Mouse (Mus musculus): ENCODE measurements around the gene Utp20. TPM values are rescaled to one million over a fixed set of nuclear protein-coding genes. Genes with fewer than 3 reads are reported as not detected.
A peak's percentile ranks its signal among the peaks of the same experiment; 100 is the strongest.

Utp20 gene
- total RNA-seq, 2 experiments from 2014 or later = 26.8 to 28.5 TPM

GRCm38 (mm10) chr10:88716986-88717755 lies 109.4 kb downstream of the Utp20 start:
- DNase-seq = no peak

- no peak for DNase-seq
These were observed 111.0 kb downstream of the Utp20 start for GRCm38 (mm10) chr10:88715621-88716020.

GRCm38 (mm10) chr10:88714744-88715143 lies 111.9 kb downstream of the Utp20 start:
- no peak for DNase-seq

- no peak for DNase-seq
These were observed 114.2 kb downstream of the Utp20 start for GRCm38 (mm10) chr10:88712359-88712758.

GRCm38 (mm10) chr10:88708671-88709523 lies 117.7 kb downstream of the Utp20 start:
- peak in 1 of 2 experiments; percentile 32 for DNase-seq

GRCm38 (mm10) chr10:88700938-88701337 lies 125.7 kb downstream of the Utp20 start:
- DNase-seq = no peak

Other genes with a start within 250 kb of the Utp20 start
- 1 to 10 TPM; 1.2 to 2.0 TPM for gene Mybpc1, start 221.7 kb downstream of the Utp20 start, total RNA-seq (2021)
- 1 to 10 TPM in 1 of 2 experiments, under 1 TPM in 1; 0.66 to 2.0 TPM for gene Spic, start 141.8 kb downstream of the Utp20 start, total RNA-seq (2021)
- gene Arl1, start 95.9 kb downstream of the Utp20 start, total RNA-seq (2021) = 100 to 1,000 TPM; 102 to 109 TPM
- under 1 TPM in 1 of 2 experiments, not detected in 1; 0.07 TPM for gene Slc5a8, start 59.2 kb upstream of the Utp20 start, total RNA-seq (2021)